Mouse (Mus musculus): ENCODE measurements at regions not wholly inside any gene's neighbourhood (a gene's known extent, or its start where the extent isn't known, plus 50 kb on each side); places are given as distances from the start of the nearest gene placed in this dataset.

GRCm38 (mm10) chr3:138678351-138678750 lies 63.6 kb upstream of the Tspan5 start:
- no peaks in the 10 kb centered on the region for H3K27me3 ChIP-seq (ENCODE audit: control insufficient read depth, insufficient read depth, insufficient read length)
- no peak overlapping the region for H3ac ChIP-seq (ENCODE audit: control insufficient read depth, insufficient read length)
- H3K4me3 ChIP-seq = no peak overlapping the region
- TF ChIP-seq POLR2A (IDR thresholded peaks at IDR 0.05; ENCODE audit: insufficient read length, low read depth) = no peak
- no peak for TF ChIP-seq POLR2AphosphoS2 (IDR thresholded peaks at IDR 0.05; ENCODE audit: insufficient read length, low read depth)
- no peak for TF ChIP-seq E2F4 (IDR thresholded peaks at IDR 0.05; ENCODE audit: insufficient read depth)
- no peak for TF ChIP-seq TCF12 (IDR thresholded peaks at IDR 0.05; ENCODE audit: insufficient read depth, poor library complexity, severe bottlenecking)
- no peak for TF ChIP-seq USF1 (IDR thresholded peaks at IDR 0.05; ENCODE audit: low read depth)
- TF ChIP-seq TCF3 (IDR thresholded peaks at IDR 0.05; ENCODE audit: insufficient read length, low read depth) = no peak
- TF ChIP-seq MYOD1 (IDR thresholded peaks at IDR 0.05; ENCODE audit: control insufficient read depth in 1 of 3, insufficient read length in 2 of 3, low read depth in 2 of 3) = no peak
- no peak for TF ChIP-seq REST (IDR thresholded peaks at IDR 0.05; ENCODE audit: insufficient read depth, insufficient read length)
- no peak for TF ChIP-seq SRF (IDR thresholded peaks at IDR 0.05; ENCODE audit: control insufficient read depth, insufficient read length, low read depth)
- no peak for TF ChIP-seq MYOG (IDR thresholded peaks at IDR 0.05; ENCODE audit: control insufficient read depth in 1 of 3, insufficient read depth in 1 of 3, insufficient read length in 2 of 3, low read depth in 2 of 3)
- TF ChIP-seq CEBPB (IDR thresholded peaks at IDR 0.05; ENCODE audit: insufficient read depth, poor library complexity, severe bottlenecking) = no peak
- no peak for TF ChIP-seq MAX (IDR thresholded peaks at IDR 0.05; ENCODE audit: low read depth)
- no peak overlapping the region for H3K4me2 ChIP-seq (ENCODE audit: low read depth)
- H3K79me2 ChIP-seq (ENCODE audit: control insufficient read depth, insufficient read depth) = no peaks in the 10 kb centered on the region
- H3K36me3 ChIP-seq (ENCODE audit: control insufficient read depth, insufficient read depth) = no peaks in the 10 kb centered on the region

- Histone ChIP-seq H3ac (ENCODE audit: control insufficient read depth, insufficient read length) (no peak overlapping the region), H3K4me3 (no peak overlapping the region), H3K79me2 (ENCODE audit: control insufficient read depth, insufficient read depth) (no peaks in the 10 kb centered on the region), H3K27me3 (ENCODE audit: control insufficient read depth, insufficient read depth, insufficient read length) (no peaks in the 10 kb centered on the region), H3K36me3 (ENCODE audit: control insufficient read depth, insufficient read depth) (no peaks in the 10 kb centered on the region), H3K4me2 (ENCODE audit: low read depth) (no peak overlapping the region)
- TF ChIP-seq POLR2AphosphoS2 (IDR thresholded peaks at IDR 0.05; ENCODE audit: insufficient read length, low read depth) (no peak), POLR2A (IDR thresholded peaks at IDR 0.05; ENCODE audit: insufficient read length, low read depth) (no peak), MAX (IDR thresholded peaks at IDR 0.05; ENCODE audit: low read depth) (no peak), E2F4 (IDR thresholded peaks at IDR 0.05; ENCODE audit: insufficient read depth) (no peak), SRF (IDR thresholded peaks at IDR 0.05; ENCODE audit: control insufficient read depth, insufficient read length, low read depth) (no peak), USF1 (IDR thresholded peaks at IDR 0.05; ENCODE audit: low read depth) (no peak), CEBPB (IDR thresholded peaks at IDR 0.05; ENCODE audit: insufficient read depth, poor library complexity, severe bottlenecking) (no peak), TCF3 (IDR thresholded peaks at IDR 0.05; ENCODE audit: insufficient read length, low read depth) (no peak), MYOD1 (IDR thresholded peaks at IDR 0.05; ENCODE audit: control insufficient read depth in 1 of 3, insufficient read length in 2 of 3, low read depth in 2 of 3) (no peak), TCF12 (IDR thresholded peaks at IDR 0.05; ENCODE audit: insufficient read depth, poor library complexity, severe bottlenecking) (no peak), MYOG (IDR thresholded peaks at IDR 0.05; ENCODE audit: control insufficient read depth in 1 of 3, insufficient read depth in 1 of 3, insufficient read length in 2 of 3, low read depth in 2 of 3) (no peak), REST (IDR thresholded peaks at IDR 0.05; ENCODE audit: insufficient read depth, insufficient read length) (no peak)
Observed at GRCm38 (mm10) chr3:138686636-138687230, 55.3 kb upstream of the Tspan5 start.

GRCm38 (mm10) chr3:138688606-138689005 lies 53.4 kb upstream of the Tspan5 start:
- no peak overlapping the region for H3ac ChIP-seq (ENCODE audit: control insufficient read depth, insufficient read length)
- H3K4me2 ChIP-seq (ENCODE audit: low read depth) = no peak overlapping the region
- no peaks in the 10 kb centered on the region for H3K27me3 ChIP-seq (ENCODE audit: control insufficient read depth, insufficient read depth, insufficient read length)
- H3K36me3 ChIP-seq (ENCODE audit: control insufficient read depth, insufficient read depth) = no peaks in the 10 kb centered on the region
- H3K79me2 ChIP-seq (ENCODE audit: control insufficient read depth, insufficient read depth) = no peaks in the 10 kb centered on the region
- H3K4me3 ChIP-seq = no peak overlapping the region
- TF ChIP-seq MAX (IDR thresholded peaks at IDR 0.05; ENCODE audit: low read depth) (no peak), USF1 (IDR thresholded peaks at IDR 0.05; ENCODE audit: low read depth) (no peak), E2F4 (IDR thresholded peaks at IDR 0.05; ENCODE audit: insufficient read depth) (no peak), SRF (IDR thresholded peaks at IDR 0.05; ENCODE audit: control insufficient read depth, insufficient read length, low read depth) (no peak), TCF12 (IDR thresholded peaks at IDR 0.05; ENCODE audit: insufficient read depth, poor library complexity, severe bottlenecking) (no peak), MYOG (IDR thresholded peaks at IDR 0.05; ENCODE audit: control insufficient read depth in 1 of 3, insufficient read depth in 1 of 3, insufficient read length in 2 of 3, low read depth in 2 of 3) (no peak), POLR2A (IDR thresholded peaks at IDR 0.05; ENCODE audit: insufficient read length, low read depth) (no peak), MYOD1 (IDR thresholded peaks at IDR 0.05; ENCODE audit: control insufficient read depth in 1 of 3, insufficient read length in 2 of 3, low read depth in 2 of 3) (no peak), TCF3 (IDR thresholded peaks at IDR 0.05; ENCODE audit: insufficient read length, low read depth) (no peak), CEBPB (IDR thresholded peaks at IDR 0.05; ENCODE audit: insufficient read depth, poor library complexity, severe bottlenecking) (no peak), POLR2AphosphoS2 (IDR thresholded peaks at IDR 0.05; ENCODE audit: insufficient read length, low read depth) (no peak), REST (IDR thresholded peaks at IDR 0.05; ENCODE audit: insufficient read depth, insufficient read length) (no peak)

Measured in myocyte (in vitro differentiated cells).